Mouse (Mus musculus) cerebellum, postnatal 14 days (tissue): ENCODE measurements around the gene Prr5.

Experiments
- DNase-seq, 2 experiments: peaks; one replicate each; pipeline ENCODE4 v3.0.0; 2021; ENCODE audit warnings: mixed read lengths in 2 of 2

Gene Prr5

GRCm38 (mm10) chr15:84680545-84681454, 11.4 kb downstream of the Prr5 start:
- DNase-seq, result peak; percentile 75 to 80

- peak in 1 of 2 experiments; percentile 55 for DNase-seq
These were observed 12.2 kb downstream of the Prr5 start for GRCm38 (mm10) chr15:84681455-84682193.

- no peak for DNase-seq
These were observed 12.8 kb downstream of the Prr5 start for GRCm38 (mm10) chr15:84682206-84682605.

- no peak for DNase-seq
These were observed 13.4 kb downstream of the Prr5 start for GRCm38 (mm10) chr15:84682821-84683220.

- DNase-seq, result no peak
These were observed 15.1 kb downstream of the Prr5 start for GRCm38 (mm10) chr15:84684520-84684919.

GRCm38 (mm10) chr15:84685417-84685816, 16.0 kb downstream of the Prr5 start:
- no peak for DNase-seq

GRCm38 (mm10) chr15:84687904-84688303, 18.5 kb downstream of the Prr5 start:
- DNase-seq, result no peak

GRCm38 (mm10) chr15:84689356-84689755, 19.9 kb downstream of the Prr5 start:
- DNase-seq, result no peak

GRCm38 (mm10) chr15:84691513-84691912, 22.1 kb downstream of the Prr5 start:
- no peak for DNase-seq

- DNase-seq, result no peak
These were observed 23.2 kb downstream of the Prr5 start for GRCm38 (mm10) chr15:84692645-84693044.

GRCm38 (mm10) chr15:84696021-84696420, 26.6 kb downstream of the Prr5 start:
- DNase-seq, result no peak

GRCm38 (mm10) chr15:84697611-84698011, 28.2 kb downstream of the Prr5 start:
- peak; percentile 73 to 75 for DNase-seq

- DNase-seq, result no peak
These were observed 28.8 kb downstream of the Prr5 start for GRCm38 (mm10) chr15:84698189-84698588.

- DNase-seq, result peak; percentile 58 to 80
These were observed 30.9 kb downstream of the Prr5 start for GRCm38 (mm10) chr15:84700147-84700794.

GRCm38 (mm10) chr15:84701947-84702346, 32.5 kb downstream of the Prr5 start:
- peak; percentile 56 to 66 for DNase-seq

GRCm38 (mm10) chr15:84702391-84703345, 33.2 kb downstream of the Prr5 start:
- no peak for DNase-seq

GRCm38 (mm10) chr15:84703992-84704391, 34.6 kb downstream of the Prr5 start:
- DNase-seq, result no peak

- no peak for DNase-seq
These were observed 36.0 kb downstream of the Prr5 start for GRCm38 (mm10) chr15:84705351-84705901.

- no peak for DNase-seq
These were observed 37.7 kb downstream of the Prr5 start for GRCm38 (mm10) chr15:84706983-84707619.

GRCm38 (mm10) chr15:84712566-84713405, 43.4 kb downstream of the Prr5 start:
- DNase-seq, result no peak
